Mouse (Mus musculus) thymus, postnatal 10 days (tissue): Measurements from ENCODE around the gene Sh3yl1.
A peak's percentile ranks its signal among the peaks of the same experiment; 100 is the strongest.

Experiments used
- DNase-seq, 2 experiments: peaks; one replicate each; pipeline ENCODE4 v3.0.0; 2021; ENCODE audit warnings: low spot score in 2 of 2

Sh3yl1 gene

GRCm38 (mm10) chr12:30911261-30912047, at the start of gene Sh3yl1, which contains the start of gene Acp1:
Sh3yl1 (plus strand) TSS chr12:30911668.
Acp1 (minus strand) TSS chr12:30911589.
- DNase-seq, result peak; percentile 89 to 95

GRCm38 (mm10) chr12:30864347-30864746, 47.1 kb upstream of the Sh3yl1 start:
- no peak for DNase-seq

DNA sequence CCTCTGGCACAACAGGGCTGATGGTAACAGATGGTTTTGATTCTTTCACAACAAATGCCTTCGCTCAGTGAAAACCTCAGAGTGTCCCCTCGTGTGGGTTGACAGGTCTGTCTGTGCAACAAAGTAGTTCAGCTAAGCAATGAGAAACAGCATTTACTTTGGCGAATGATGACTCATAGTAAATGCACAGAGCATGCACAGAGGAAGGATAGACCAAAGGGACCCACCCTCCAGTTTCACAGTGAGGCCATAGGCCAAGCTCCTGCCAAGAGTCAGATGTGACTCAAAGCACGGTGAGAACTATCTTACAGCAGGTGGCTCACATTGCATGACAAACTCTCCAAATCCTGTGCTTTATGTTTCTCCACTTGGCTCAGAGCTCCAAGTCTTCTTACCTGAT, 45.7 kb upstream of the Sh3yl1 start:
- DNase-seq, result no peak

GRCm38 (mm10) chr12:30879447-30879846, 32.0 kb upstream of the Sh3yl1 start:
- DNase-seq, result no peak

GRCm38 (mm10) chr12:30883592-30883985, 27.9 kb upstream of the Sh3yl1 start:
- no peak for DNase-seq

- no peak for DNase-seq
Measured at GRCm38 (mm10) chr12:30883986-30884621, 27.4 kb upstream of the Sh3yl1 start, which contains the start of gene Alkal2. Alkal2 (plus strand) TSS chr12:30884322.

DNA sequence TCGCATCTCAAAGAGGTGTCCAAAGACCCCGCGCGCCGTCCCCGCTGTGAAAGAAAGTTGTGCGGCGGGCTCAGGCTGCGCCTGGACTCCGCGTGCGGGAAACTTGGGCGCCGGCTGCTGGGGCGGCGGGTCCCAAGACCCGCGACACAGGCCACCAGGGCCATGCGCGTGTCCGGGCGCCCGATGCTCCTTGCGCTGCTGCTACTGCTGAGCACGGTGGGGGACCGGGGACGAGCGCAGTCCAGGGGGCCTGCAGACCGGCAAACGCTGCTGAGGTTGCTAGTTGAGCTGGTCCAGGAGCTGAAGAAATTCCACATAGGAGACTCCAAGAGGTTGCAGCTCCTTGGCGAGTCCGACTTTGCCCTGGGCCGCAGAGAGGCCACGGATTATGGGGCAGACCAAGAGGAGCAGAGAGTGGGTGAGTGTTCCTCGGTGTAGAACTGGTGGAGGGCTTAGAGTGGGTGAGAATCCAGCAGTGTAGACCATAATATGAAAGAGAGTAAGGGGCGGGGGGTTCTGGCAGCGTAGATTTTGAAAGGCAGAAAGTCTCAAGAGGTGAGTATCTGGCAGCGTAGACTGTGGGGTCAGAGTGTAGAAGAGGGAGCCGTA, 26.7 kb upstream of the Sh3yl1 start:
- no peak for DNase-seq

GRCm38 (mm10) chr12:30885891-30886290, 25.6 kb upstream of the Sh3yl1 start:
- no peak for DNase-seq

DNA sequence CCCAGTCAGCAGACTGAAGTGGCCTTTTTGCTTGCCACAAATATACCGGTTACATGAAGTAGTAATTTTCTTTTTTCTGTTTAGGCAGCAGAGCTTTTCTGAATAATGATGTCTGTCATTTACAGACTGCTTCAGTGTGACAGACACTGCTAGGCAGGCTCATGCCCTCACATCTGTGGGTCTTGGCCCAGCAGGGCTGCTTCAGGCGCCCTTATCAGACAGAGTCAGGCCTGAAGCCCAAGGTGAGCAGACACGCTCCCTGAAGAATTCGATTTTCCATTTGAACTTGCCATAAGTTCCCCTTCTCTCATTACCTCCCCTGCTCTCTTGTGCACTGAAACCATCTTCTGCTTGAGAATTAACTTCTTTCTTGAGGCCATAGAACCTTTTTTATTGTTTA, 23.5 kb upstream of the Sh3yl1 start:
- no peak for DNase-seq

- DNase-seq, result peak in 1 of 2 experiments; percentile 17
Measured at GRCm38 (mm10) chr12:30890067-30890466, 21.4 kb upstream of the Sh3yl1 start.

- no peak for DNase-seq
Measured at GRCm38 (mm10) chr12:30891438-30891837, 20.0 kb upstream of the Sh3yl1 start.

DNA sequence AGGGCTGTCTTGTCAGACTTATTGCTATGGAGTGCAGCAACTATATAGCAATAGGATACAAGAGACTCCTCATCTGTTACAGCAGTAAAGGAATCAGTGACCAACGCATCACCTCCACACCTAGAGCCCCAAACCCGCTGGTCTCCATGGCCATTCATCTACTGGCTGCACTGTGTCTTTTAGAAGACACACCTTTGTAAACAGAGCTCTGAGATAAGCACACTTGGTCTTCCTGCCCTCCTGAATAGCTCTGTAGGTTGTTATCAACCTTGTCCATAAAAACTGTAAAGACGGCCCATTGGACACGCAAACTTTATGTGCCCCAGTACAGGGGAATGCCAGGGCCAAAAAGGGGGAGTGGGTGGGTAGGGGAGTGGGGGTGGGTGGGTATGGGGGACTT, 14.4 kb upstream of the Sh3yl1 start:
- DNase-seq, result no peak

DNA sequence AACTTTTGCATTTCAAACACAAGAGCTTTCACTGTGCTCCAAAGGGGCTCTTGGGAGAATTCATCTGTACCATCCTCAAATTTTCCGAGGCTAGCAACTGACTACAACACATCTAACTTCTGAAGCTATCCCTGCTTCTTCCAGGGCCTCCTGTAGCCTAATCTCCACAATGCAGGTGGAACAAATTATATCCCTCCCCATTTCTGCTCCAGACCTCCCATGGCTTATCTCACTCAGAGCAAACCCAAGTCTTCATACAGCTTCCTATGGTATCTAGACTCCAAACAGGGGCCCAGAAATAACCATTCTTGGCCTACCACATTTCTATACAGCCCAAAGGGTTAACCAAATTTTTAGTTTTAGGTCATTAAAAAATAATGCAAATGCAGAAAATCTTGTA, 2.8 kb upstream of the Sh3yl1 start:
- no peak for DNase-seq

DNA sequence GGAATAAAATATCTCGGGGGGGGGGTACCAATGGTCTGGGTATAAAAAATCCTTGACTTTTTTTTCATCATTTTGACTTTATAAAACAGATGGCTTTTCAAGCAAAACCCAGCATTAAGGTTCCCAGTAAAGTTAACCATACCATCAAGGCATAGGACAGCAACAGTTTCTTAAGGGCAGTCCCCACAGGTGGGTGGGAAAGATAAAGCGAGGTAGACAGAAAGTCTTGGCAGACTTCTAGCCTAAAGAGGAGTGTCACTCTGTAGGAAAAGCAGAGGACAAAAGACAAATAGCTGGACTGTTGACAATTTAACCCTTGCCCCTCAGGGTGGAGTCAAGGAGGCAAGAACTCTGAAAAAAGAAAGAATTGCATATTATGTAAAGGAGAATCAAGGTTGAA, 1.6 kb upstream of the Sh3yl1 start:
- DNase-seq, result no peak

- no peak for DNase-seq
Measured at GRCm38 (mm10) chr12:30910860-30911259, 608 bp upstream of the Sh3yl1 start.

DNA sequence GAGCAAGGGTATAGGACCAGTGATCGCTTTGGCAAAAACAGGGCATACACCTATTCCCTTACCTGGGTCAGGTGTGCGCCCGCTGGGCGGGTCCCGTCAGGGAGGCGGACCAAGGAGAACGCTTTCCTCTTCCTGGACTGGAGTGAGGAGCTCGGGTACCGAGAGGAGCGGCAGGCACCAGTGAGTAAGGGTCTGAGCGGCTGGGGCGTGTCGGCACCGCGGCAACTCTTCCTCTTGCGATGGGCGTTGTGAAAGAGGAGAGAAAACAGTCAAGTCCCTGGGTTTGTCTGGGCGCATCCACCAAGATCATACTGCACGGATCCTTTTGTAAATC, 547 bp downstream of the Sh3yl1 start:
- peak; percentile 15 to 50 for DNase-seq

DNA sequence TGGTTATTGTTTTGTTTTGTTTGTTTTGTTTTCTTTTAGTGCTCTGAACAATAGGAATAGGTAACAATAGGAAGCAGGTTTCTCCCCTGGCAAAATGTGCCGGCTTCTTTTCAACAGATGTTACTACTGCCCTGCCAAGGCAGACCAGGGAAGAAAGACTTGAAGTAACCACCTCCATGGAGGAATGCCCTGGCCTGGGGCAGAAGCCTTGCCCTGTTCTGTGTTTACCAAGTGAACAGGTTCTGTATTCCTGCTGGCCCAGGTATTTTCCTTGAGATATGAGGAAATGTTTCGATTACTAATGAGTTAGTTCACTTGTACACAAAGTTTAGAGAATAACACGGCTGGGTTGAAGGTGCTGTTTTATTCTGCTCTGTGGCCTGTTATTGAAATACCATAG, 1.4 kb downstream of the Sh3yl1 start:
- DNase-seq, result no peak

GRCm38 (mm10) chr12:30922401-30922800, 10.9 kb downstream of the Sh3yl1 start:
- no peak for DNase-seq

GRCm38 (mm10) chr12:30928182-30928581, 16.7 kb downstream of the Sh3yl1 start:
- no peak for DNase-seq

- no peak for DNase-seq
Measured at GRCm38 (mm10) chr12:30933299-30933698, 21.8 kb downstream of the Sh3yl1 start.

DNA sequence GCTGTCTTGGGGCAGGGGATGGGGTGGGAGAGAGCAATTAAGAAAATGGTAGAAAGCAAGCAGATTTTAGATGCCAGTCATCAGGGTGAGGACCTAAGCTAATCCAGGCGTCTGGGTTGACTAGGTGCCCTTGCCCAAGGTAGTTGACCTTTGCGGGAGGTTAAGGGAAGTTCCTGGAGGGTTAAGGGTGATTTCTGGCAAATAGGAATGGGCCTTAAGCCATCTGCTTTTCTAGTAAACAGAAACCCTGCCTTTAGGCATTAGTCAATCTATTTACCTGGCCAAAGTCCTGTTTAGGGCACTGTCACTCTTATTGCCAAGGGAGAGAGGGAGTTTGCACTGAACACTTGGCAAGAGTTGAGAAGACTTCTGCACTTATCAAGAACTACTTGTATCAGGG, 25.4 kb downstream of the Sh3yl1 start:
- DNase-seq, result no peak

GRCm38 (mm10) chr12:30943057-30943986, 31.9 kb downstream of the Sh3yl1 start:
- DNase-seq, result no peak
